13 mouse cellular contexts compared by ENCODE assay signal in genomic region chr6:127250181-127250873, GRCm38 (mm10).
DNase-seq lines count a peak whose midpoint lies in the region; ATAC-seq and TF ChIP-seq lines count a peak whose summit lies in the region.
"Had no signal": no experiment of that assay in that cellular context is flagged by ENCODE, and none has a peak within 500 bp of the region (broad histone marks: within the 10 kb centered on the region; RNA-seq: fewer than 3 reads in every experiment).

No protein-coding gene starts in this region.

- no peaks in the 10 kb centered on the region for H3K36me3 ChIP-seq in forebrain, embryonic 10.5 days (replicated peaks)
- H3K36me3 ChIP-seq in forebrain, embryonic 16.5 days (ENCODE audit: control insufficient read depth, insufficient read depth): no peaks in the 10 kb centered on the region
- no peaks in the 10 kb centered on the region for H3K36me3 ChIP-seq in kidney, embryonic 16.5 days (ENCODE audit: insufficient read depth, low read length)
- no peaks in the 10 kb centered on the region for H3K36me3 ChIP-seq in limb, embryonic 14.5 days (ENCODE audit: control insufficient read depth, insufficient read depth, low read length)
- H3K36me3 ChIP-seq in lung, postnatal 0 days (ENCODE audit: insufficient read depth, low read length): no peaks in the 10 kb centered on the region
- H3K36me3 ChIP-seq: embryonic facial prominence, embryonic 15.5 days had no signal

- TF ChIP-seq CTCF in lung, postnatal 0 days (IDR thresholded peaks at IDR 0.05): no peak

- peak; percentile 59 for DNase-seq in forebrain, embryonic 10.5 days (ENCODE audit: extremely low spot score, low spot score)
- DNase-seq in kidney, adult 9 months: no peak
- DNase-seq in embryo, embryonic 9.5 days (ENCODE audit: extremely low spot score): peak; percentile 58
- no peak for DNase-seq in limb, embryonic 14.5 days (ENCODE audit: low spot score)
- no peak for DNase-seq in lung, postnatal 0 days (ENCODE audit: low spot score)
- DNase-seq in cerebellum, adult 8-10 months: no peak
- DNase-seq: cerebellum, adult 2 months; kidney, adult 18-20 months; liver; midbrain, embryonic 14.5 days had no signal

- ATAC-seq in forebrain, embryonic 16.5 days: no peak
- no peak for ATAC-seq in kidney, embryonic 16.5 days (ENCODE audit: low FRiP score, low TSS enrichment)
- ATAC-seq in limb, embryonic 14.5 days (ENCODE audit: low FRiP score, low read depth): no peak
- ATAC-seq in lung, postnatal 0 days: no peak

- TF ChIP-seq EP300 in lung, postnatal 0 days (IDR thresholded peaks at IDR 0.05): no peak

- H3K9me3 ChIP-seq in forebrain, embryonic 10.5 days: no peaks in the 10 kb centered on the region
- no peaks in the 10 kb centered on the region for H3K9me3 ChIP-seq in forebrain, embryonic 16.5 days (ENCODE audit: control insufficient read depth, low read length)
- no peaks in the 10 kb centered on the region for H3K9me3 ChIP-seq in kidney, embryonic 16.5 days (ENCODE audit: low read length)
- H3K9me3 ChIP-seq in limb, embryonic 14.5 days (ENCODE audit: control insufficient read depth, low read length): no peaks in the 10 kb centered on the region
- H3K9me3 ChIP-seq in lung, postnatal 0 days (ENCODE audit: low read length): no peaks in the 10 kb centered on the region
- H3K9me3 ChIP-seq: embryonic facial prominence, embryonic 15.5 days had no signal

- peaks cover 62% of the 10 kb centered on the region for H3K4me1 ChIP-seq in forebrain, embryonic 10.5 days
- peaks cover 11% of the 10 kb centered on the region for H3K4me1 ChIP-seq in forebrain, embryonic 16.5 days (replicated peaks; ENCODE audit: control insufficient read depth, insufficient read depth, low read length)
- H3K4me1 ChIP-seq in kidney, embryonic 16.5 days (ENCODE audit: insufficient read depth, low read length): peaks cover 38% of the 10 kb centered on the region
- peaks cover 33% of the 10 kb centered on the region for H3K4me1 ChIP-seq in limb, embryonic 14.5 days (ENCODE audit: control insufficient read depth, insufficient read depth, low read length)
- H3K4me1 ChIP-seq in lung, postnatal 0 days (ENCODE audit: insufficient read depth, low read depth, low read length): no peaks in the 10 kb centered on the region

- peak overlapping the region; percentile 85 for H3K27ac ChIP-seq in forebrain, embryonic 10.5 days
- no peak overlapping the region for H3K27ac ChIP-seq in forebrain, embryonic 16.5 days (ENCODE audit: low read length)
- peak overlapping the region; percentile 76; the same call in 1 of the 2 replicates for H3K27ac ChIP-seq in kidney, embryonic 16.5 days (ENCODE audit: low read length)
- H3K27ac ChIP-seq in limb, embryonic 14.5 days (replicated peaks; ENCODE audit: low read depth, low read length): peak overlapping the region; percentile 89
- no peak overlapping the region for H3K27ac ChIP-seq in lung, postnatal 0 days (ENCODE audit: low read length)

- no peak for TF ChIP-seq POLR2A in limb, embryonic 14.5 days (IDR thresholded peaks at IDR 0.05; ENCODE audit: borderline replicate concordance, extremely low read depth, insufficient read depth, insufficient read length)

- peak overlapping the region; percentile 39; the same call in 1 of the 2 replicates for H3K4me3 ChIP-seq in forebrain, embryonic 10.5 days
- no peak overlapping the region for H3K4me3 ChIP-seq in forebrain, embryonic 16.5 days (replicated peaks; ENCODE audit: low read length)
- H3K4me3 ChIP-seq in kidney, embryonic 16.5 days (ENCODE audit: low read length): no peak overlapping the region
- no peak overlapping the region for H3K4me3 ChIP-seq in limb, embryonic 14.5 days (replicated peaks; ENCODE audit: low read length)
- H3K4me3 ChIP-seq in lung, postnatal 0 days (ENCODE audit: low read depth, low read length): no peak overlapping the region
- H3K4me3 ChIP-seq: embryonic facial prominence, embryonic 15.5 days had no signal

- H3K27me3 ChIP-seq in forebrain, embryonic 10.5 days (ENCODE audit: poor library complexity, severe bottlenecking): peaks cover 49% of the 10 kb centered on the region
- H3K27me3 ChIP-seq in forebrain, embryonic 16.5 days (replicated peaks; ENCODE audit: control insufficient read depth, insufficient read depth, low read length): no peaks in the 10 kb centered on the region
- H3K27me3 ChIP-seq in kidney, embryonic 16.5 days (ENCODE audit: insufficient read depth, low read length): no peaks in the 10 kb centered on the region
- no peaks in the 10 kb centered on the region for H3K27me3 ChIP-seq in limb, embryonic 14.5 days (ENCODE audit: control insufficient read depth, insufficient read depth, low read length)
- H3K27me3 ChIP-seq in lung, postnatal 0 days (replicated peaks; ENCODE audit: insufficient read depth, low read length): no peaks in the 10 kb centered on the region
- H3K27me3 ChIP-seq: embryonic facial prominence, embryonic 15.5 days had no signal

- 14% methylated on average over 8 of the region's 8 CpGs for WGBS in forebrain, embryonic 10.5 days
- 13% methylated on average over 8 of the region's 8 CpGs for WGBS in forebrain, embryonic 16.5 days
- 20% methylated on average over 8 of the region's 8 CpGs for WGBS in kidney, embryonic 16.5 days
- WGBS in limb, embryonic 14.5 days: 41% methylated on average over 8 of the region's 8 CpGs
- 53% methylated on average over 8 of the region's 8 CpGs for WGBS in lung, postnatal 0 days

- H3K4me2 ChIP-seq in forebrain, embryonic 16.5 days (ENCODE audit: low read length): no peak overlapping the region
- no peak overlapping the region for H3K4me2 ChIP-seq in kidney, embryonic 16.5 days (replicated peaks; ENCODE audit: low read depth, low read length)
- H3K4me2 ChIP-seq in limb, embryonic 14.5 days (replicated peaks; ENCODE audit: low read depth, low read length, severe bottlenecking): no peak overlapping the region; the same call in 1 of the 2 replicates
- no peak overlapping the region for H3K4me2 ChIP-seq in lung, postnatal 0 days (replicated peaks; ENCODE audit: low read depth, low read length)

- no peak overlapping the region for H3K9ac ChIP-seq in forebrain, embryonic 16.5 days (replicated peaks; ENCODE audit: low read depth, low read length)
- H3K9ac ChIP-seq in kidney, embryonic 16.5 days (replicated peaks; ENCODE audit: low read length): no peak overlapping the region
- no peak overlapping the region for H3K9ac ChIP-seq in limb, embryonic 14.5 days (ENCODE audit: low read depth, low read length, severe bottlenecking)
- H3K9ac ChIP-seq in lung, postnatal 0 days (replicated peaks; ENCODE audit: low read depth): no peak overlapping the region
- H3K9ac ChIP-seq: embryonic facial prominence, embryonic 15.5 days had no signal

Comparison
In these comparisons a context has a peak if more than half of its experiments do, and no peak if none do; other contexts are left out.
1. H3K27ac ChIP-seq: peak in forebrain, embryonic 10.5 days (single experiment), kidney, embryonic 16.5 days (single experiment) and limb, embryonic 14.5 days (single experiment); none in forebrain, embryonic 16.5 days (single experiment) and lung, postnatal 0 days (single experiment).
2. DNase-seq: peak in forebrain, embryonic 10.5 days (single experiment) and embryo, embryonic 9.5 days (single experiment); none in kidney, adult 9 months (single experiment), limb, embryonic 14.5 days (single experiment), lung, postnatal 0 days (single experiment) and cerebellum, adult 8-10 months (single experiment).